Mouse (Mus musculus) ES-E14 (cell line): ENCODE results near the gene 4930415O20Rik.

Source experiments
- CHD2 ChIP-seq: IDR thresholded peaks from 2 replicates; pipeline ENCODE4 v1.6.1; 2014; ENCODE audit warnings: mild to moderate bottlenecking, low read depth, low read length, inconsistent platforms
- HCFC1 ChIP-seq: IDR thresholded peaks from 2 replicates; pipeline ENCODE4 v1.6.1; 2012; ENCODE audit warnings: low read length, inconsistent platforms, borderline replicate concordance; ENCODE audit not compliant: insufficient read depth
- MAFK ChIP-seq: IDR thresholded peaks from 2 replicates; pipeline ENCODE4 v1.6.1; 2014; ENCODE audit warnings: mild to moderate bottlenecking, low read depth, low read length, inconsistent platforms; ENCODE audit not compliant: insufficient read depth
- ZC3H11A ChIP-seq: IDR thresholded peaks from 2 replicates; pipeline ENCODE4 v1.6.1; 2012; ENCODE audit warnings: low read depth, mild to moderate bottlenecking, inconsistent platforms, low read length, borderline replicate concordance
- ZNF384 ChIP-seq: IDR thresholded peaks from 2 replicates; pipeline ENCODE4 v1.6.1; 2012; ENCODE audit warnings: low read depth, low read length, inconsistent platforms

DNA sequence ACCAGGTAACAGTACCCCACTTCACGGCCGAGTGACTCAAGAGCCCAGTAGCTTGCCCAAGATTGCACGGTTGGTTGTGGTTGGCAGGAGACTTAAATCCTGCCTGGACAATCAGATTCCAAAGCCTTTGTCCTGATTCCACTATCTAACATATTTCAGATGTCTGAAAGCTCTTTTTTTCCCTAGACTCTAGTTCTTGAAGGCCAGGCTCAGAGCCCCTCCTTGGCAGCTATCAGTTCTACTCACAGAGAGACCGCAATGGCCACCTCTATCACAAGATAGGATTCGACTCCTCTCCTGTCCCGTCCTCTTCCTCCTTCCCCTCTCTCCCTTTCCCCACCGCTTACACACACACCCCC is 31.0 kb downstream of the 4930415O20Rik start:
- no peak for TF ChIP-seq ZNF384
- TF ChIP-seq MAFK: no peak
- TF ChIP-seq ZC3H11A: no peak
- TF ChIP-seq HCFC1: no peak
- no peak for TF ChIP-seq CHD2
